ENCODE assay signal across 19 mouse cellular contexts in the genomic region with DNA sequence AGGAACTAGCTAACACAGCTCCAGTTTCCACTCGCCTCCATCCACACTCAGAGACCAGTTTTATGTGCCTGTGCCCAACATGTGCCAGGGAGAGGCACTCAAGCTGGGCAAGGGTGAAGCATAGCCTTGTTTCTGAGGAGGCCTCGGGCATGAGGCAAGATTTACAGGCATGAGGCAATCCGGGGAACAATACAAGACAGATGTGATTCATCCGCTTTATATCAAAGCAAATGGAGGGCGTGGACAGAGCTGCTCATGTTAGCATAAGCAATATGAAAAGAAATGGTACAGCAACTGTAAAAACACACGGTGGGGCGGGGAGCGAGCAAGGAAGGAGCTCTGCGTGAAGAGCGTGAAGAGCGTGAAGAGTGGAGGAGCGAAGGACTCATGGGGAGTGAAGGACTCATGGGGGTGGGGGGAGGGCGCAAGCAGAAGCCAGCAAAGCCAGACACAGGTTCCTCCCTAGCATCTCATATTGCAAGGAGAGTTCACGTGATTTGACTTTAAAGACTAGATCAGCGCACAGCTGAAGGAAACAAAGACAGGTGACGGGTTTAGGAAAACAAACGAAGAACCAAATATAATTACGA. TPM values are rescaled to one million over a fixed set of nuclear protein-coding genes. Genes with fewer than 3 reads are reported as not detected.
DNase-seq lines count a peak whose midpoint lies in the region; ATAC-seq and TF ChIP-seq lines count a peak whose summit lies in the region.
"Had no signal": no experiment of that assay in that cellular context is flagged by ENCODE, and none has a peak within 500 bp of the region (broad histone marks: within the 10 kb centered on the region; RNA-seq: fewer than 3 reads in every experiment).

No protein-coding gene starts in this region.

- CTCF ChIA-PET in Patski (lab: Charles Lee) = interaction anchor here (2.9 kb wide), 1 partner anchor 10 kb away, joined by 20 read pairs; no protein-coding TSS in a partner anchor

- in situ Hi-C loops in Patski (cut with MboI; ENCODE audit: low pct_unique_long_range_greater_than_20kb) = no loop called here

- no peak overlapping the region for H3K4me2 ChIP-seq in kidney, embryonic 14.5 days (replicated peaks; ENCODE audit: low read depth, low read length)
- H3K4me2 ChIP-seq: liver, embryonic 15.5 days had no signal

- no peaks in the 10 kb centered on the region for H3K27me3 ChIP-seq in kidney, embryonic 14.5 days (ENCODE audit: control insufficient read depth, insufficient read depth, low read length)
- no peaks in the 10 kb centered on the region for H3K27me3 ChIP-seq in Patski

- H3K9me3 ChIP-seq in kidney, embryonic 14.5 days (ENCODE audit: control insufficient read depth, low read length) = no peaks in the 10 kb centered on the region
- H3K9me3 ChIP-seq: hindbrain, embryonic 10.5 days; liver, embryonic 15.5 days had no signal

- no peaks in the 10 kb centered on the region for H3K4me1 ChIP-seq in kidney, embryonic 14.5 days (ENCODE audit: control insufficient read depth, insufficient read depth, low read length)

- H3K4me3 ChIP-seq in kidney, embryonic 14.5 days (ENCODE audit: low read length) = no peak overlapping the region
- H3K4me3 ChIP-seq: hindbrain, embryonic 10.5 days; liver, embryonic 15.5 days had no signal

- peak; percentile 43; the same call in 1 of the 2 replicates for ATAC-seq in kidney, embryonic 14.5 days (ENCODE audit: low FRiP score, low TSS enrichment)
- peak; percentile 60 for ATAC-seq in Patski
- ATAC-seq: forebrain, embryonic 16.5 days; hindbrain, postnatal 0 days; intestine, postnatal 0 days had no signal

- no peak for TF ChIP-seq CTCF in Patski (IDR thresholded peaks at IDR 0.05)

- WGBS in kidney, embryonic 14.5 days = 45% methylated on average over 18 of the region's 18 CpGs

- no peak for DNase-seq in kidney, postnatal 36 days
- DNase-seq in 3T3-L1 (ENCODE audit: low read depth, low spot score) = peak; percentile 69
- DNase-seq in Patski (ENCODE audit: low read depth, low spot score) = no peak
- DNase-seq in fat pad, adult 2 months (ENCODE audit: extremely low read depth, low read depth, low spot score) = peak; percentile 69
- DNase-seq in frontal cortex, adult 2 months (ENCODE audit: extremely low spot score in 1 of 2, low spot score in 1 of 2) = no peak
- no peak for DNase-seq in left cerebral cortex, postnatal 10 days (ENCODE audit: extremely low spot score in 1 of 2, low spot score in 2 of 2)
- DNase-seq: cerebellum, adult 2 months; gastrocnemius, postnatal 36 days; midbrain, embryonic 14.5 days; thymus, postnatal 36 days had no signal

- H3K9ac ChIP-seq in kidney, embryonic 14.5 days (ENCODE audit: low read depth, low read length) = no peak overlapping the region
- H3K9ac ChIP-seq: liver, embryonic 15.5 days had no signal

- no peak overlapping the region for H3K27ac ChIP-seq in kidney, embryonic 14.5 days (ENCODE audit: low read depth, low read length)
- H3K27ac ChIP-seq: hindbrain, embryonic 10.5 days; hindbrain, postnatal 0 days; liver, embryonic 15.5 days had no signal

- intact Hi-C loops in left cerebral cortex, postnatal 10 days (cut with DNase I) = no loop called here

- POLR2A ChIA-PET in Patski (lab: Charles Lee) = no interaction called here

- H3K36me3 ChIP-seq in kidney, embryonic 14.5 days (ENCODE audit: control insufficient read depth, insufficient read depth, low read length) = no peaks in the 10 kb centered on the region
- H3K36me3 ChIP-seq: hindbrain, embryonic 10.5 days; liver, embryonic 15.5 days had no signal

RNA-seq across cellular contexts. Expression of a gene that starts 14.8 kb away (rescaled TPM):
- 0.10 TPM in 1 of 2 replicates, not detected in the other for polyA plus RNA-seq in kidney, embryonic 14.5 days (2014; fragmentation: Nextera tagmentation; extraction: Ambion mirVana)
- 0.03 TPM for polyA plus RNA-seq in Patski (2021)
- polyA plus RNA-seq in frontal cortex, adult 2 months (2012; rRNA removed) = 0.24 and 0.40 TPM in 2 replicates
- total RNA-seq in left cerebral cortex, postnatal 10 days (2021) = under 1 TPM; 0.16 to 0.19 TPM
- total RNA-seq: common myeloid progenitor, adult 5-6 weeks; megakaryocyte, adult 5-6 weeks had no signal
- polyA plus RNA-seq: liver, embryonic 15.5 days; neural tube, embryonic 14.5 days had no signal

Comparison
In these comparisons a context has a peak if more than half of its experiments do, and no peak if none do; other contexts are left out.
1. DNase-seq: peak in 3T3-L1 (single experiment) and fat pad, adult 2 months (single experiment); none in kidney, postnatal 36 days (0 of 2), Patski (single experiment), frontal cortex, adult 2 months (0 of 2) and left cerebral cortex, postnatal 10 days (0 of 2).